Mouse (Mus musculus): ENCODE results near the gene Art5. TPM values are rescaled to one million over a fixed set of nuclear protein-coding genes. Genes with fewer than 3 reads are reported as not detected.

Art5 gene
- polyA plus RNA-seq, 1 experiment from 2014 or later, result 0.07 TPM

Other genes with a start within 250 kb of the Art5 start
- 66.2 and 71.8 TPM in 2 replicates for gene Anapc15, start 245.8 kb downstream of the Art5 start, polyA plus RNA-seq (2015; fragmentation: Nextera tagmentation; extraction: Ambion mirVana)
- 0.38 and 0.41 TPM in 2 replicates for gene Folr1, start 238.7 kb downstream of the Art5 start, polyA plus RNA-seq (2015; fragmentation: Nextera tagmentation; extraction: Ambion mirVana)
- 75.2 and 76.5 TPM in 2 replicates for gene Lamtor1, start 203.6 kb downstream of the Art5 start, polyA plus RNA-seq (2015; fragmentation: Nextera tagmentation; extraction: Ambion mirVana)
- gene Tomt, start 203.1 kb downstream of the Art5 start, polyA plus RNA-seq (2015; fragmentation: Nextera tagmentation; extraction: Ambion mirVana), result 0.15 and 0.21 TPM in 2 replicates
- 2.1 TPM in 2 replicates for gene Lrrc51, start 175.6 kb downstream of the Art5 start, polyA plus RNA-seq (2015; fragmentation: Nextera tagmentation; extraction: Ambion mirVana)
- gene Numa1, start 175.4 kb downstream of the Art5 start, polyA plus RNA-seq (2015; fragmentation: Nextera tagmentation; extraction: Ambion mirVana), result 24.5 and 30.7 TPM in 2 replicates
- 9.1 and 11.1 TPM in 2 replicates for gene Il18bp, start 90.8 kb downstream of the Art5 start, polyA plus RNA-seq (2015; fragmentation: Nextera tagmentation; extraction: Ambion mirVana)
- 10.6 and 11.6 TPM in 2 replicates for gene Rnf121, start 44.0 kb downstream of the Art5 start, polyA plus RNA-seq (2015; fragmentation: Nextera tagmentation; extraction: Ambion mirVana)
- gene Xndc1, start 44.0 kb downstream of the Art5 start, polyA plus RNA-seq (2015; fragmentation: Nextera tagmentation; extraction: Ambion mirVana), result 13.6 and 14.2 TPM in 2 replicates
- 0.22 and 0.28 TPM in 2 replicates for gene Xntrpc, start 43.8 kb downstream of the Art5 start, polyA plus RNA-seq (2015; fragmentation: Nextera tagmentation; extraction: Ambion mirVana)
- not detected in 2 replicates for gene Trpc2, start 26.4 kb downstream of the Art5 start, polyA plus RNA-seq (2015; fragmentation: Nextera tagmentation; extraction: Ambion mirVana)
- 0.22 and 0.48 TPM in 2 replicates for gene Art1, start 7.7 kb downstream of the Art5 start, polyA plus RNA-seq (2015; fragmentation: Nextera tagmentation; extraction: Ambion mirVana)
- not detected in 2 replicates for gene Chrna10, start 7.3 kb upstream of the Art5 start, polyA plus RNA-seq (2015; fragmentation: Nextera tagmentation; extraction: Ambion mirVana)
- gene Nup98, start 100.7 kb upstream of the Art5 start, polyA plus RNA-seq (2015; fragmentation: Nextera tagmentation; extraction: Ambion mirVana), result 16.9 and 20.7 TPM in 2 replicates
- 23.3 and 27.3 TPM in 2 replicates for gene Pgap2, start 100.7 kb upstream of the Art5 start, polyA plus RNA-seq (2015; fragmentation: Nextera tagmentation; extraction: Ambion mirVana)
- 56.0 and 58.2 TPM in 2 replicates for gene Rhog, start 146.6 kb upstream of the Art5 start, polyA plus RNA-seq (2015; fragmentation: Nextera tagmentation; extraction: Ambion mirVana)
- gene Stim1, start 158.3 kb upstream of the Art5 start, polyA plus RNA-seq (2015; fragmentation: Nextera tagmentation; extraction: Ambion mirVana), result 13.3 and 15.0 TPM in 2 replicates